Mouse (Mus musculus) heart, embryonic 10.5 days (tissue): ENCODE results near the gene Ankib1. TPM values are rescaled to one million over a fixed set of nuclear protein-coding genes. Genes with fewer than 3 reads are reported as not detected.
"Not testable (repeated sequence)": the region's sequence is repeated elsewhere in the genome, so short reads cannot be mapped to it uniquely, and the experiment has no call there.

ENCODE experiments used
- DNase-seq: peaks from one replicate; pipeline ENCODE4 v3.0.0-alpha.2; 2017; ENCODE audit warnings: low spot score
- H3K27ac ChIP-seq: fragments of 300-500 bp; sonication (generic); 2 replicates; pipeline ENCODE4 v1.5.1; 2016; ENCODE audit warnings: mild to moderate bottlenecking
- H3K27me3 ChIP-seq: fragments of 300-500 bp; sonication (generic); 2 replicates; pipeline ENCODE4 v1.6.1; 2016; ENCODE audit warnings: mild to moderate bottlenecking; ENCODE audit not compliant: poor library complexity, insufficient read depth, severe bottlenecking
- H3K36me3 ChIP-seq: fragments of 300-500 bp; sonication (generic); 2 replicates; pipeline ENCODE4 v1.6.1; 2016; ENCODE audit warnings: mild to moderate bottlenecking, moderate library complexity
- H3K4me1 ChIP-seq: fragments of 300-500 bp; sonication (generic); 2 replicates; pipeline ENCODE4 v1.6.1; 2016; ENCODE audit warnings: mild to moderate bottlenecking
- H3K4me3 ChIP-seq: fragments of 300-500 bp; sonication (generic); 2 replicates; pipeline ENCODE4 v1.5.1; 2016; ENCODE audit warnings: mild to moderate bottlenecking, moderate library complexity
- H3K9me3 ChIP-seq: fragments of 300-500 bp; sonication (generic); 2 replicates; pipeline ENCODE4 v1.6.1; 2016; ENCODE audit warnings: mild to moderate bottlenecking, moderate library complexity
- WGBS: fragments of 180-500 bp; shearing (Covaris S2); methylation state at CpG from one replicate; pipeline ENCODE4 v1.1.7; 2016; 5-methylcytosine and 5-hydroxymethylcytosine counted together
- polyA plus RNA-seq: library from polyadenylated mRNA; unstranded; fragments of >200 nt; fragmentation: Nextera tagmentation; extraction: Ambion mirVana; gene quantifications from 2 replicates; pipeline ENCODE4 v1.2.1, GENCODE M21; 2016

Gene Ankib1
- polyA plus RNA-seq, 1 experiment from 2014 or later = 9.1 TPM

DNA sequence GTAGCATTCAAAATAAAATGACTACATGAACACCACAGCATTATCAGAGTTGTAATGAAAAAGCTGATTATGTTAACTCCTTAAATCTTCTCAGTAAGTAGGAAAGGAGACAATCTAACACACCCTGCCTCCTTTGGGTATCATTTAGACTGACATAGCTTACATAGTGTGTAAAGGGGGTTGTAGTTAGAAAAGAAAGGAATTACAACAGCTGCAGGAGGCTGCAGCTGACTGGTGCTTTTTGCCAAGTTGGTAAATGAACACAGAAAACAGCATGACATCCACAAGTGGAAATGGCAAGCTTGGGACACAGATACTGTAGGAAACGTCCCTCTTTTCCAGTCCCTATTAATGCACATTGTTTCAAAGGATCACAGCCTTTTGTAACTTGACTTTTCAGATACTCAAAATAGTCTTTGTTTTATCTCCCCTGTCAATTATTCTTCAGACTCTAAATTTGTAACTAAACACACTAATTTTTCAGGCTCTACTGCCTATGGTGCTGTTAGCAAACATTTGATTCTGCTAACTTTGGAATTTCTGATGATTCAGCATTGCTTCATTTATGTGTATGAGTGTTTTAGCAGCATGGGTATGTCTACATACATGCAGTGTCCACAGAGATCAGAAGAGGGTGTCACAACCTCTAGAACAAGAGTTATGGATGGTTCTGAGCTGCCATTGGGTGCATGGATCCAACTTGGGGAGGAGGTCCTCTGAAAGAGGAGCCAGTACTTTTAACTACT is 17.8 kb downstream of the Ankib1 start:
- Histone ChIP-seq H3K36me3 (no peaks in the 10 kb centered on the region), H3K4me3 (no peak overlapping the region), H3K27ac (no peak overlapping the region), H3K9me3 (no peaks in the 10 kb centered on the region), H3K27me3 (no peaks in the 10 kb centered on the region), H3K4me1 (no peaks in the 10 kb centered on the region)
- DNase-seq = no peak
- 58% methylated on average over 1 of the region's 1 CpGs for WGBS

DNA sequence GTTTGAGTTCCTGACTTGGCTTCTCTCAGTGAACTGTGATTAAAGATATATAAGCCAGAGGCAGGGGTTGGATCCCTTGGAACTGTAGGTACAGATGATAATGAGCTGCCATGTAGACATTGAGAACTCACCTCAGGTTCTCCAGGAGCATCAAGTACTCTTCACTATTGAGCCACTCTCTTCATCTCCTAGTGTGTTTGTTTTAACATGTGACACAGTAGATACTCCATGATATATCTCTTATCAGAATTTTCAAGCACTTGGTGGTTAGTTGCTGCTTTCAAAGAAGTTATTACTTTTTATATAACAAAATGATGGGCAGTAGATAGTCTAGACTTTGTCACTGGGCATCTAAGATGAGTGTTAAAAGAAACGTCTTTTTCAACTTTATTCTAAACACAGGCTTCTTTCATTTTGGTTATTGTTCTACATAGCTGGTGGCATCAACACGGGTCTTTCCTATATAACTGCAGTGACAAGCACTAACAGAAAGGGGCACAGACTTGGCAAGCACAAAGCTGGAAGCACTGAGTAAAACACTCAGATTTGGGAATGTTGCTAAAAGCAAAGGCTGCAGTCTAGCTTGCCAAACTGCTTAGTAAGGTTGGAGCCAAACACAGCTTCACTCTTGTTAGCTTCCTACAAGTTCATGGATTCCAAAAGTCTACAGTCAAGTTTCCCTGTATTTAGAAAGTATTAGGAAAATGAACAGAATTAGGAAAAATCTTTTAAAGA is 18.6 kb downstream of the Ankib1 start:
- 91% methylated on average over 2 of the region's 2 CpGs for WGBS
- H3K27ac ChIP-seq = no peak overlapping the region

DNA sequence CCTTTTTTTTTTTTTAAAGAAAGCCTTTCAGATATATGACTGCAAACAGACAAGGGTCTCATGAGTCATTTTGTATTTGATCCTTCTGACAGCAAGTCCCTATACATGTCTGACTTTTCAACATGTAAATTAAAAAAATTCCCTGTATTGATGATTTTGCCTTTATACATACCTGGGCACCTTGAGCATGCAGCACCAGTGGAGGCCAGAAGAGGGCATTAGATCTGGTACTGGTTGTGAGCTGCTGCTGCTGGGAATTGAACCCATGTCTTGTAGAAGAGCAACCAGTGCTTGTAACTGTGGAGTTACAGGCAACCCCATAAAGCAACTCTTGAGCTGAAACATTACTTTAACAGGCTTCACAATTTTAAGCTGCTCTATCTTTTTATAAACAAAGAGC is 20.1 kb downstream of the Ankib1 start:
- Histone ChIP-seq H3K27me3 (no peaks in the 10 kb centered on the region), H3K4me3 (no peak overlapping the region), H3K4me1 (no peaks in the 10 kb centered on the region), H3K27ac (no peak overlapping the region), H3K9me3 (no peaks in the 10 kb centered on the region), H3K36me3 (no peaks in the 10 kb centered on the region)
- no peak for DNase-seq

More for the DNA sequence above, 18.6 kb downstream of the Ankib1 start:
- H3K4me3 ChIP-seq = no peak overlapping the region
- H3K27me3 ChIP-seq = no peaks in the 10 kb centered on the region
- H3K9me3 ChIP-seq = no peaks in the 10 kb centered on the region
- H3K4me1 ChIP-seq = no peaks in the 10 kb centered on the region
- no peak for DNase-seq
- H3K36me3 ChIP-seq = no peaks in the 10 kb centered on the region

DNA sequence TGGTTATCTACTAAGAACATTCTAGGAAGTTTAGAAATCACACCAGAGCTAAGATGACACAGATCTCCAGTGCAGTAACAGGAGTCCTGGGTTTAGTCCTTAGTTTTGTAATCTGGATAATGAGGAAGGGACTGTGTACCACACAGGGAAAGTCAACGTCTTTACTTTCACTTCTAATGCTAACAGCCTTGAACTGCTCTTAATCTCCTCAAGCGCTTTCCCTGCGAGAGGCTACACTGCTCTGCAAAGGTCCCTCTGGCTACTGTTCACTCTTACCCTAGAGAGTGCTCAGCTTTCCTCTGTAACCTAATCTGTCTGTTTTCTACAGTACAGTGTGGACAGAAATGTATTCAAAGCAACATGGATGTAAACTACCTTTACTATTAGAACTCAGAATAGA is 30.7 kb downstream of the Ankib1 start:
- Histone ChIP-seq H3K4me1 (no peaks in the 10 kb centered on the region), H3K27ac (no peak overlapping the region), H3K36me3 (peaks cover 8% of the 10 kb centered on the region; the same call in 1 of the 2 replicates), H3K27me3 (no peaks in the 10 kb centered on the region), H3K9me3 (no peaks in the 10 kb centered on the region), H3K4me3 (no peak overlapping the region)
- WGBS = 75% methylated on average over 3 of the region's 3 CpGs
- no peak for DNase-seq

DNA sequence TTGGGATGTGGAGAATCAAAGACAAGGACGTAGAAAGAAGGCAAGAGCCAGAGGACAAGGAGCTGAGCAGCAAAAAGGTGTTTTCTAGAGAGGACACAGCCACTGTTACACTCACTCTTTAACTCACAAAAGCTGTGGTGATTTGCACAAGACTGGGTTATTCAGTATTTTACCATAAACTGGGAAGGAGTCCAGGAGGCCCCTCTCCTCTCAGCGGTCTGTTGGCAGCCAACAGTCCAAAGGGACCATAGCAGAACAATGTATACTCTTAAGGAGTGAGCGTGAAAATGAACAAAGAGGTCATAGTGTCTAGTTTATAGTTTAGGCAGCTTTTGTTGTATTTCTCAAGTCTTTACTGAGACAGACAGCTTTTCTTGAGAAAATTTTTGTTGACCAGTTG is 31.2 kb downstream of the Ankib1 start:
- Histone ChIP-seq H3K27me3 (no peaks in the 10 kb centered on the region), H3K4me3 (no peak overlapping the region)

DNA sequence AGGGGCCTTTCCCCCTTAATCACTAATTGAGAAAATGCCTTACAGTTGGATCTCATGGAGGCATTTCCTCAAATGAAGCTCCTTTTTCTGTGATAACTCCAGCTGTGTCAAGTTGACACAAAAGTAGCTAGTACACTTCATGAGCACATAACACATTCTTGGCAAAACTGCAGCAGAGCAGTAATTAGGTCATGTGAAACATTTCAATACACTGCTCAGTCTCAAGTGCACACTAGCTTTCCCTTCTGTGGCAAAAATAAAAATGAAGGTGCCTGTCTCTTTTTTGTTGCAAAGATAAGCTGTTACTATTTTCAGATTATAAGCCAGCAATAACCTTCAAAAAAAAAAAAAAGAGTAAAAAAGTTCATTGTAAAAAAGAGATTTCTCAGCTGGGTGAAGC is 52.2 kb downstream of the Ankib1 start:
- not testable (repeated sequence) for H3K27ac ChIP-seq, H3K4me3 ChIP-seq, H3K9me3 ChIP-seq, H3K27me3 ChIP-seq, DNase-seq, H3K4me1 ChIP-seq
- H3K36me3 ChIP-seq = peaks cover 22% of the 10 kb centered on the region; the same call in 1 of the 2 replicates

More for the DNA sequence above, 31.2 kb downstream of the Ankib1 start:
- WGBS = 93% methylated on average over 3 of the region's 3 CpGs
- no peaks in the 10 kb centered on the region for H3K9me3 ChIP-seq
- no peak overlapping the region for H3K27ac ChIP-seq
- peaks cover 13% of the 10 kb centered on the region; the same call in 1 of the 2 replicates for H3K36me3 ChIP-seq
- H3K4me1 ChIP-seq = no peaks in the 10 kb centered on the region
- DNase-seq = no peak

DNA sequence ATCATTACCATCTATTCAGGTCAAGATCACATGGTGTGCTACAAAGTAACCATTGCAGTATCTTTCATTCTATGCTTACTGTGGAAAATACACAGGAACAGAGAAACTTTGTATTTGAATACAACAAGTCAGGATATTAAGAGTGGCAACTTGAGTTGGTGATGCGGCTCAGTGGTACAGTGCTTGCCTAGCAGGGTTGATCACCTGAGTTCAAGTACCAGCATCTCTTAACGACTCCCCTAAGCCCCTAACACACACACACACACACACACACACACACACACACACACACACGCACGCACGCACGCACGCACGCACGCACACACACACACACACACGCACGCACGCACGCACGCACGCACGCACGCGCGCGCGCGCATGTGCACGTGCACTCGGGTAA is 69.9 kb downstream of the Ankib1 start:
- not testable (repeated sequence) for H3K9me3 ChIP-seq, H3K27ac ChIP-seq, H3K4me3 ChIP-seq, H3K4me1 ChIP-seq, DNase-seq, H3K27me3 ChIP-seq
- 92% methylated on average over 24 of the region's 24 CpGs for WGBS
- peaks cover 20% of the 10 kb centered on the region; the same call in 1 of the 2 replicates for H3K36me3 ChIP-seq

DNA sequence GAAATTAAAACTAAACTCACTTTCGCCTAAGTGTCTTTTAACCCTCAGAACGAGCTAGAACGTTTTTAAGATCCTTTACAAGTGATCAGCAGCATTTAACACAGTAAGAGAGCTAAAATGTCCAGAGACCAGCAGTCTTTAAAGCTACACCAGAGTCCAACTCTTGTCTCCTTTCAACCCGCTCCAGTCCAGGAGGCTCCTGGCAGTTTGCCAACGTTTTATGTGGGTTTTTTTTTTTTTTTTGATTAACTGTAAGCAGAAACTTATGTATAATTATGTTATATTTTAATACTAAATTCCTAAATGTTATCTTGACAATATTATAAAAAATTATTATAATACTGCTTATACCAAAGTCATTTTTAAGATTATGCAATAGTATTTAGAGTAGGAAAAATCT is 73.9 kb downstream of the Ankib1 start:
- Histone ChIP-seq H3K27me3 (no peaks in the 10 kb centered on the region), H3K9me3 (no peaks in the 10 kb centered on the region), H3K4me3 (no peak overlapping the region), H3K4me1 (no peaks in the 10 kb centered on the region), H3K36me3 (peaks cover 24% of the 10 kb centered on the region; the same call in 1 of the 2 replicates), H3K27ac (no peak overlapping the region)
- 82% methylated on average over 5 of the region's 5 CpGs for WGBS
- no peak for DNase-seq

DNA sequence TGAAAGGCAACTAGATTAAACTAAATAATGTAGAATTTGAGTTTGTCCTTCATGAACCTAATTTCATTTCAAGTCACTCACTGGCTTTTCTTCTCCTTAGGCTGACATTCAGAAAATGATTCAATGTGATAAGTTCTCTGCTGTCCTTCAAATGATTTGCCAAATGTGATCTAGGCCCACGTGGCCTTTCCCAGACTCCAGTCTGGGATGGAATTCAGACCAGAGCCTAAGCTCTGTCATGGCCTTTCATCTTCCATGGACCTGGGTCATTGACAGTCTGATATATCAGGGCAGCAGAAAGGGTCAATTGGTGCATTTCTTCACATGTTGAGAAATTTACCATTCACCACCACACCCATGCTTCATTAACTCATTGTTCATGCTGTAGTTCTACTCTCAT is 77.2 kb downstream of the Ankib1 start:
- no peaks in the 10 kb centered on the region for H3K4me1 ChIP-seq
- H3K27ac ChIP-seq = no peak overlapping the region
- no peak for DNase-seq
- peaks cover 29% of the 10 kb centered on the region for H3K36me3 ChIP-seq
- 68% methylated on average over 1 of the region's 1 CpGs for WGBS
- no peak overlapping the region for H3K4me3 ChIP-seq
- H3K9me3 ChIP-seq = no peaks in the 10 kb centered on the region
- no peaks in the 10 kb centered on the region for H3K27me3 ChIP-seq

DNA sequence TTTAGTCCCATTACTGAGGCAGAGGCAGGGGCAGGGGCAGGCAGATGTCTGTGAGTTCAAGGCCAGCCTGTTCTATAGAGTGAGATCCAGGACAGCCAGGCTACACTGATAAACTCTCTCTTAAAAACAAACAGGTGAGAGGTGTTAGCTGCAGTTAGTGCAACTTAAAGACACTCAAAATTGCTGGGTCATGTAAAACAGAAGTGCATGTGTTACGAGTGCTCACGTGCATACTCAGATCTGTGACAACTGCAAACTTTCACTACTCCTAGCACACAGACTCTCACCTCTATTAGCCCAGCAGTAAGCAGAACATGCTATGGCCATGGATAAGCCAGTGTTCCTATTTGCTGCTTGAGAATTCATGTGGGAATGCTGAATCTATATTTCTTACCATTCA is 79.3 kb downstream of the Ankib1 start:
- Histone ChIP-seq H3K9me3 (no peaks in the 10 kb centered on the region), H3K27me3 (no peaks in the 10 kb centered on the region), H3K4me1 (no peaks in the 10 kb centered on the region), H3K4me3 (no peak overlapping the region), H3K27ac (no peak overlapping the region), H3K36me3 (peaks cover 39% of the 10 kb centered on the region)
- WGBS = 79% methylated on average over 2 of the region's 2 CpGs
- DNase-seq = no peak

DNA sequence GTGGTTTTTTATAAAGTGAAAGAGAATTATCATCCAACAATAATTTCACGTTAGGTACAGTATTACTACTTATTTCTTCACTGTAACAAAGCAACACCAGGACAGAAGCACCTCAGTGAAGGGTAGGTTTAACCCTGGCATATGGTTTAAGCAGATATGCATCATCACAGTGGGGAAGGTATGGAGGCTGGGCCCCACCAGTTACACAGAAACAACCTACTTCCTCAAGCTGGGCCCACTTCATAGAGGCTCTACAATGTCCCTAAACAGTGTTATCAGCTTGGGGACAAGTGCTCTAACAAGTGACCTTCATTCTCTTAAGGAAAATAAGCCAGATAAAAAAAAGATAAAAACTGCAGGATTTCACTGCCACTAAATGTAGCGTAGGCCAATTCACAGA is 79.9 kb downstream of the Ankib1 start:
- Histone ChIP-seq H3K4me3 (no peak overlapping the region), H3K4me1 (no peaks in the 10 kb centered on the region), H3K36me3 (peaks cover 35% of the 10 kb centered on the region), H3K27me3 (no peaks in the 10 kb centered on the region), H3K9me3 (no peaks in the 10 kb centered on the region), H3K27ac (no peak overlapping the region)
- no peak for DNase-seq
- WGBS = 73% methylated on average over 2 of the region's 2 CpGs

DNA sequence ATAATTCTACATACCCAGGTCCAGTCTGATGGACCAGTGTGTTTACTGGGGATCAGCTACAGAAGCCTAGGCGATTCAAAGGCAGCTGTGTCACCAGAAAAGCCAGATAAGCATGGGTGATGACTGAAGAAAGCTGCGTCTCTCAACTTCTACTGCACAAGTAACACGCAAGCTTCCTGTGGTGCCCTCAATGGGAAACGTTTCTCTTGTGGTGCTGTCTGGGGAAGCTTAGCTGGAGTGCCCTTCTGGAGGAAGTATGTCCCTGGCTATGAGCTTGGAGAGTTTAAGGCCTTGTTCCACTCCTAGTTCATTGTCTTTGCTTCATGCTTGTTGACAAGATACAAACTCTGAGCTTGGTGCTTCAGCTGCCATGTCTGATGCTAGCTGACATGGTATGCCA is 83.4 kb downstream of the Ankib1 start:
- Histone ChIP-seq H3K4me3 (no peak overlapping the region), H3K36me3 (peaks cover 34% of the 10 kb centered on the region), H3K27me3 (no peaks in the 10 kb centered on the region), H3K4me1 (no peaks in the 10 kb centered on the region), H3K9me3 (no peaks in the 10 kb centered on the region), H3K27ac (no peak overlapping the region)
- 83% methylated on average over 4 of the region's 4 CpGs for WGBS
- no peak for DNase-seq

DNA sequence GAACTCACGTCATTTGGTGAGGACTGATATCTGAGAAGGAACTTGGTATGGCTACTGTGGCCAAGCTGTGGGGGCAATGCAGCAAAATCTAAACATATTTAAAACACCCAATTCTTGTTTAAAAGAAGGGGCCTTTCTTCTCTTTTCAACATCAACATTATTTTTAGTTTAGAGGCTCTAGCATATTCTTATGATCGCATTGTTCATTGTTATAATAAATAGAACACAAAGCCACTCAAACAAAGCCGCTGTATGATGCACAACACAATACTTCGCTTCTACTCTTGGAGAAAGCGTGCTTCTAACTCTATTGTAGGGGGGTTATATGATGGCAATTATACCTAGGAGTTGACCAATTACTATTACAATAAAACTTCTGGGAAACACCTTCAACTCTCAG is 86.9 kb downstream of the Ankib1 start:
- no peak overlapping the region for H3K4me3 ChIP-seq
- no peaks in the 10 kb centered on the region for H3K9me3 ChIP-seq
- H3K27ac ChIP-seq = no peak overlapping the region
- WGBS = 95% methylated on average over 5 of the region's 5 CpGs
- no peaks in the 10 kb centered on the region for H3K4me1 ChIP-seq
- H3K36me3 ChIP-seq = peaks cover 32% of the 10 kb centered on the region
- H3K27me3 ChIP-seq = no peaks in the 10 kb centered on the region
- no peak for DNase-seq
